Mouse (Mus musculus) cerebellum, adult 9-10 months (tissue): Measurements from ENCODE around the gene Olfr1015.

ENCODE experiments used
- DNase-seq: peaks from one replicate; pipeline ENCODE4 v3.0.0; 2022

Olfr1015 gene

GRCm38 (mm10) chr2:85781717-85782116 lies at the start of gene Olfr1015:
Gene Olfr1015, plus strand, starts transcription at chr2:85782017.
- DNase-seq, result no peak

- DNase-seq, result no peak
Measured at GRCm38 (mm10) chr2:85753822-85754221, 28.0 kb upstream of the Olfr1015 start.

GRCm38 (mm10) chr2:85762666-85763065 lies 19.2 kb upstream of the Olfr1015 start, which contains the start of gene Olfr1012:
Gene Olfr1012, minus strand, starts transcription at chr2:85762766.
- DNase-seq, result no peak

GRCm38 (mm10) chr2:85766798-85767197 lies 15.0 kb upstream of the Olfr1015 start, which contains the start of gene Olfr1013:
Gene Olfr1013, plus strand, starts transcription at chr2:85767098.
- no peak for DNase-seq

- DNase-seq, result no peak
Measured at GRCm38 (mm10) chr2:85772413-85772812, 9.4 kb upstream of the Olfr1015 start, which contains the start of gene Olfr1014. Gene Olfr1014, plus strand, starts transcription at chr2:85772713.

- DNase-seq, result no peak
Measured at GRCm38 (mm10) chr2:85792331-85792730, 10.5 kb downstream of the Olfr1015 start.

- DNase-seq, result no peak
Measured at GRCm38 (mm10) chr2:85802444-85802843, 20.6 kb downstream of the Olfr1015 start, which contains the start of gene Olfr1016. Gene Olfr1016, minus strand, starts transcription at chr2:85802544.

- no peak for DNase-seq
Measured at GRCm38 (mm10) chr2:85804501-85804900, 22.7 kb downstream of the Olfr1015 start.

- DNase-seq, result no peak
Measured at GRCm38 (mm10) chr2:85818179-85818578, 36.4 kb downstream of the Olfr1015 start, which contains the start of gene Olfr1018. Gene Olfr1018, plus strand, starts transcription at chr2:85818479.
